Mouse (Mus musculus) gastrocnemius, postnatal 10 days (tissue): ENCODE measurements around the gene Rad51d. TPM values are rescaled to one million over a fixed set of nuclear protein-coding genes. Genes with fewer than 3 reads are reported as not detected.

Experiments used
- total RNA-seq, 2 experiments: library from RNA; stranded (reverse); gene quantifications; 2 replicates each; pipeline ENCODE4 v1.2.3; 2021

Rad51d gene
- total RNA-seq, 2 experiments from 2014 or later, result 5.4 to 8.0 TPM

Other genes with a start within 250 kb of the Rad51d start
- gene Cct6b, start 126.3 kb downstream of the Rad51d start, total RNA-seq, result under 1 TPM; 0.18 to 0.33 TPM
- gene Zfp830, start 126.3 kb downstream of the Rad51d start, total RNA-seq, result 10 to 100 TPM; 13.7 to 15.2 TPM
- 10 to 100 TPM; 16.5 to 18.5 TPM for gene Lig3, start 109.5 kb downstream of the Rad51d start, total RNA-seq
- gene Rffl, start 19.4 kb downstream of the Rad51d start, total RNA-seq, result 1 to 10 TPM; 5.5 to 7.6 TPM
- not detected for gene Fndc8, start 1.5 kb upstream of the Rad51d start, total RNA-seq
- 10 to 100 TPM; 11.1 to 18.7 TPM for gene Nle1, start 17.8 kb upstream of the Rad51d start, total RNA-seq
- gene Unc45b, start 19.9 kb upstream of the Rad51d start, total RNA-seq, result 100 to 1,000 TPM; 101 to 115 TPM
- 10 to 100 TPM; 29.9 to 35.5 TPM for gene Slfn5, start 60.7 kb upstream of the Rad51d start, total RNA-seq
- 1 to 10 TPM; 2.9 to 4.0 TPM for gene Slfn9, start 101.2 kb upstream of the Rad51d start, total RNA-seq
- gene Slfn8, start 130.2 kb upstream of the Rad51d start, total RNA-seq, result under 1 TPM; 0.12 to 0.52 TPM
- gene Slfn2, start 174.5 kb upstream of the Rad51d start, total RNA-seq, result 1 to 10 TPM; 1.3 to 2.3 TPM
- gene Slfn1, start 226.2 kb upstream of the Rad51d start, total RNA-seq, result under 1 TPM in 1 of 2 experiments, not detected in 1; 0.18 TPM